Mouse (Mus musculus): ENCODE results near the gene Mpz. TPM values are rescaled to one million over a fixed set of nuclear protein-coding genes. Genes with fewer than 3 reads are reported as not detected.
"Not testable (repeated sequence)": the region's sequence is repeated elsewhere in the genome, so short reads cannot be mapped to it uniquely, and the experiment has no call there.

The Mpz gene
- polyA plus RNA-seq, 1 experiment = not detected

GRCm38 (mm10) chr1:171122932-171123331, 27.6 kb upstream of the Mpz start:
- TF ChIP-seq POLR2A (IDR thresholded peaks at IDR 0.05; ENCODE audit: borderline replicate concordance, low read depth, low read length) (no peak), CTCF (IDR thresholded peaks at IDR 0.05; ENCODE audit: low read depth, low read length) (no peak)
- Histone ChIP-seq H3K4me1 (ENCODE audit: control insufficient read depth, insufficient read depth, low read length) (peaks cover 10% of the 10 kb centered on the region), H3K27ac (ENCODE audit: insufficient read depth, low read depth, low read length) (peak overlapping the region; percentile 35), H3K4me3 (ENCODE audit: insufficient read depth, low read length) (no peak overlapping the region)

DNA sequence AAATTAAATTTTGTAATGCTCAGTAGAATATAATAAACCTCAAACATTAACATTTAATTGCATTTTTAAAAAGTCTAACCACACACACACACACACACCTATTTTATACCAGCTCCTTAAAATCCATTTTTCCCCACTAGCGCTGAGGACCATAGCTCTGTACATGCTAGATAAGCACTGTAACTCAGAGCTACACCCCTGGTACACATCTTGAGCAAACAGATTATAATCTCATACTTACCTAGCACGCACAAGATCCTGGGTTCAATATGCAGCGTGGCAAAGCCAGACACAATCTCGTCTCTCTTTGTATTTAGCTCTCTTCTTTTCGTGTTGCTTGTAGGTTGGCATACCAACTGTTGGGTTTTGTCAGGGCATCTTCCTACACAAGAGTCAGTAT, 26.1 kb upstream of the Mpz start:
- no peak overlapping the region for H3K27ac ChIP-seq (ENCODE audit: insufficient read depth, low read depth, low read length)
- TF ChIP-seq CTCF (IDR thresholded peaks at IDR 0.05; ENCODE audit: low read depth, low read length) (no peak), POLR2A (IDR thresholded peaks at IDR 0.05; ENCODE audit: borderline replicate concordance, low read depth, low read length) (no peak)
- no peak overlapping the region for H3K4me3 ChIP-seq (ENCODE audit: insufficient read depth, low read length)
- H3K4me1 ChIP-seq (ENCODE audit: control insufficient read depth, insufficient read depth, low read length) = peaks cover 10% of the 10 kb centered on the region

GRCm38 (mm10) chr1:171129251-171129650, 21.3 kb upstream of the Mpz start:
- Histone ChIP-seq H3K4me1 (ENCODE audit: control insufficient read depth, insufficient read depth, low read length) (no peaks in the 10 kb centered on the region), H3K4me3 (ENCODE audit: insufficient read depth, low read length) (no peak overlapping the region), H3K27ac (ENCODE audit: insufficient read depth, low read depth, low read length) (no peak overlapping the region)
- TF ChIP-seq CTCF (IDR thresholded peaks at IDR 0.05; ENCODE audit: low read depth, low read length) (no peak), POLR2A (IDR thresholded peaks at IDR 0.05; ENCODE audit: borderline replicate concordance, low read depth, low read length) (no peak)

DNA sequence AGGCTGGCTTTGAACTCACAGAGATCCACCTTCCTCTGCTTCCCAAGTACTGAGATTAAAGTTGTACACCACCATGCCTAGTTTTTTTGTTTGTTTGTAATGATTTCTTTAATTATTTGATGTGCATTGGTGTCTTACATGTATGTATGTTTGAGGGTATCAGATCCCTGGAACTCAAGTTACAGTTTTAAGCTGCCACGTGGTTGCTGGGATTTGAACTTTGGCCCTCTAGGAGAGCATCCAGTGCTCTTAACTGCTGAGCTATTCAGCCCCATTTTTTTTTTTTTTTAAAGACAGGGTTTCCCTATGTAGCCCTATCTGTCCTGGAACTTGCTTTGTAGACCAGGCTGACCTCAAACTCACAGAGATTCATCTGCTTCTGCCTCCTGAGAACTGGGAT, 19.5 kb upstream of the Mpz start:
- no peaks in the 10 kb centered on the region for H3K4me1 ChIP-seq (ENCODE audit: control insufficient read depth, insufficient read depth, low read length)
- TF ChIP-seq POLR2A (IDR thresholded peaks at IDR 0.05; ENCODE audit: borderline replicate concordance, low read depth, low read length) (no peak), CTCF (IDR thresholded peaks at IDR 0.05; ENCODE audit: low read depth, low read length) (no peak)
- H3K27ac ChIP-seq (ENCODE audit: insufficient read depth, low read depth, low read length) = no peak overlapping the region
- H3K4me3 ChIP-seq (ENCODE audit: insufficient read depth, low read length) = no peak overlapping the region

DNA sequence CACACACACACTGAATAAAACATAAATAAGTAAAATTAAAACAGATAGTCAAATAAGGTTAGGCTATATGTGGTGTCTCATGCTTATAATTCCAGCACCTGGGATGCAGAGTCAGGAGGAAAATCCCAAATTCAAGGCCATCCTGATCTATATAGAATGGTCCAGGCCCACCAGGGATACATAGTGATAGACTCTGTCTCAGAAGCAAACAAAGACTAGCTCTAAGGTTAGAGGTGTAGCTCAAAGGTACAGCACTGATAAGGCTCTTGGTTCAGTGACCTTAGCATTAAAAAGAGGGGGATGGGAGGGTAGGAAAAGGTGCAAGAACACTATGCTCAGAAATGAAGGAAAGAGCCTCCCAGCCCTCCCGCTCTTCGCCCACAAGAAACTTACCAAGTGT, 14.9 kb upstream of the Mpz start:
- no peaks in the 10 kb centered on the region for H3K4me1 ChIP-seq (ENCODE audit: control insufficient read depth, insufficient read depth, low read length)
- TF ChIP-seq CTCF (IDR thresholded peaks at IDR 0.05; ENCODE audit: low read depth, low read length) = no peak
- no peak for TF ChIP-seq POLR2A (IDR thresholded peaks at IDR 0.05; ENCODE audit: borderline replicate concordance, low read depth, low read length)
- no peak overlapping the region for H3K27ac ChIP-seq (ENCODE audit: insufficient read depth, low read depth, low read length)
- no peak overlapping the region for H3K4me3 ChIP-seq (ENCODE audit: insufficient read depth, low read length)

- not testable (repeated sequence) for H3K4me3 ChIP-seq (ENCODE audit: insufficient read depth, low read length); H3K27ac ChIP-seq (ENCODE audit: insufficient read depth, low read depth, low read length); H3K4me1 ChIP-seq (ENCODE audit: control insufficient read depth, insufficient read depth, low read length)
Measured at GRCm38 (mm10) chr1:171137486-171138155, 12.9 kb upstream of the Mpz start.

DNA sequence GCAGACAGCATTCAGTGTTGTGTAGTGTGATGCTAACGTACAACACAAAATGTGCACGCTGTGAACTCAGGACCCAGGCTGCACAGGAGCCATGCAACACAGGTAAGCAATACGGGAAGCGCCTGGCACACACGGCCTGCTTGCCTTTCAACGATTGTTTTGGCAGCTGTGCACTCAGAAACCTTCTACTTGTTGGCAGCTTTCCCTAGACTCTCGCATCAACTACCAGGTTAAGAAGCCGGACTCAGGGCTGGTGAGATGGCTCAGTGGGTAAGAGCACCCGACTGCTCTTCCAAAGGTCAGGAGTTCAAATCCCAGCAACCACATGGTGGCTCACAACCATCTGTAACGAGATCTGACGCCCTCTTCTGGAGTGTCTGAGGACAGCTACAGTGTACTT, 7.5 kb upstream of the Mpz start:
- H3K27ac ChIP-seq (ENCODE audit: insufficient read depth, low read depth, low read length); H3K4me1 ChIP-seq (ENCODE audit: control insufficient read depth, insufficient read depth, low read length); H3K4me3 ChIP-seq (ENCODE audit: insufficient read depth, low read length): not testable (repeated sequence)

- Histone ChIP-seq H3K27ac (ENCODE audit: insufficient read depth, low read depth, low read length) (peak overlapping the region; percentile 83), H3K4me3 (ENCODE audit: insufficient read depth, low read length) (peak overlapping the region; percentile 56), H3K4me1 (ENCODE audit: control insufficient read depth, insufficient read depth, low read length) (peaks cover 20% of the 10 kb centered on the region)
- TF ChIP-seq CTCF (IDR thresholded peaks at IDR 0.05; ENCODE audit: low read depth, low read length) (no peak), POLR2A (IDR thresholded peaks at IDR 0.05; ENCODE audit: borderline replicate concordance, low read depth, low read length) (no peak)
Measured at GRCm38 (mm10) chr1:171150838-171151391, 404 bp downstream of the Mpz start.

DNA sequence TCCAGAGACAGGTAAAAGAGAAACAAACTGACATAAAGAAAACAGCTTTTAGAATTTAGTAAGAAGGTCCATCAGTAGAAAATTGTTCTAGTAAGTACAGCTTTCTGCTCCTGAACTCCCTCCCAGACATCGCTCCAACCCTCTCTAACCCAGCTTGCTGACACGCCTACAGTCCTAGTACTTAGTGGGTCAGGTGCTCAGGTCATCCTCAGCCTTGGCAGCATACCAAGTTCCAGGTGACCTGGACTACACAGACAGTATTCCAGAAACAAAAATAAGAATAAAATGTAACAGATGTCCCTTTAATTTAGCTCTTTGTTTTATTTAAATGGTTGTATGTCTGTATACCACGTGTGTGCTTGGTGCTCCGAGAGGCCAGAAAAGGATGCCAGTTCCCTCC, 1.5 kb downstream of the Mpz start:
- TF ChIP-seq CTCF (IDR thresholded peaks at IDR 0.05; ENCODE audit: low read depth, low read length) (no peak), POLR2A (IDR thresholded peaks at IDR 0.05; ENCODE audit: borderline replicate concordance, low read depth, low read length) (no peak)
- Histone ChIP-seq H3K4me1 (ENCODE audit: control insufficient read depth, insufficient read depth, low read length) (peaks cover 30% of the 10 kb centered on the region), H3K4me3 (ENCODE audit: insufficient read depth, low read length) (no peak overlapping the region), H3K27ac (ENCODE audit: insufficient read depth, low read depth, low read length) (no peak overlapping the region)

DNA sequence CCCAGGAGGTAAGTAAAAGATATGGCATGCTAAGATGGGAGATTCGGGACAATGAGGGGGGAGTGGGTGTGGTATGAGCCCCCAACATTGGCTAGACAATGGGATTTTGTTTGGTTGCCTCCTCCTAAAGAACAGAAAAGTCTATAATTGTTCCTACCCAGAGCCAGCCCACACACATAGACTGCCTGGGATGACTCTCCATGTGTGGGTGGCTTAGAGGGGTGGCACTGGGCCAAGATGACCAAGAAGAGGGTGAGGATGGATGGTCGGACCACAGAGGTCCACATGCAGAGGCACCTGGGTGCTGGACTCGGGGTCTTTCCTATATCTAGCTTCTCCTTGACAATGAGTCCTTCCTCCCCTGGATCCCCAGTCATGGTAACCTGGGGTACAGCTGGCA, 6.1 kb downstream of the Mpz start:
- Histone ChIP-seq H3K4me3 (ENCODE audit: insufficient read depth, low read length) (no peak overlapping the region), H3K4me1 (ENCODE audit: control insufficient read depth, insufficient read depth, low read length) (peaks cover 34% of the 10 kb centered on the region), H3K27ac (ENCODE audit: insufficient read depth, low read depth, low read length) (peak overlapping the region; percentile 9)
- TF ChIP-seq POLR2A (IDR thresholded peaks at IDR 0.05; ENCODE audit: borderline replicate concordance, low read depth, low read length) (no peak), CTCF (IDR thresholded peaks at IDR 0.05; ENCODE audit: low read depth, low read length) (no peak)

GRCm38 (mm10) chr1:171157965-171158364, 7.5 kb downstream of the Mpz start:
- Histone ChIP-seq H3K4me1 (ENCODE audit: control insufficient read depth, insufficient read depth, low read length) (peaks cover 37% of the 10 kb centered on the region), H3K4me3 (ENCODE audit: insufficient read depth, low read length) (no peak overlapping the region), H3K27ac (ENCODE audit: insufficient read depth, low read depth, low read length) (no peak overlapping the region)
- no peak for TF ChIP-seq POLR2A (IDR thresholded peaks at IDR 0.05; ENCODE audit: borderline replicate concordance, low read depth, low read length)
- no peak for TF ChIP-seq CTCF (IDR thresholded peaks at IDR 0.05; ENCODE audit: low read depth, low read length)

All from bone marrow macrophage, adult 2 months (primary cell).